Mouse (Mus musculus) frontal cortex, postnatal 25 days (tissue): Measurements from ENCODE around the gene Gatb.

ENCODE experiments used
- DNase-seq, 2 experiments: peaks; one replicate each; pipeline ENCODE4 v3.0.0; 2022; ENCODE audit warnings: low spot score in 2 of 2

Gatb gene

DNA sequence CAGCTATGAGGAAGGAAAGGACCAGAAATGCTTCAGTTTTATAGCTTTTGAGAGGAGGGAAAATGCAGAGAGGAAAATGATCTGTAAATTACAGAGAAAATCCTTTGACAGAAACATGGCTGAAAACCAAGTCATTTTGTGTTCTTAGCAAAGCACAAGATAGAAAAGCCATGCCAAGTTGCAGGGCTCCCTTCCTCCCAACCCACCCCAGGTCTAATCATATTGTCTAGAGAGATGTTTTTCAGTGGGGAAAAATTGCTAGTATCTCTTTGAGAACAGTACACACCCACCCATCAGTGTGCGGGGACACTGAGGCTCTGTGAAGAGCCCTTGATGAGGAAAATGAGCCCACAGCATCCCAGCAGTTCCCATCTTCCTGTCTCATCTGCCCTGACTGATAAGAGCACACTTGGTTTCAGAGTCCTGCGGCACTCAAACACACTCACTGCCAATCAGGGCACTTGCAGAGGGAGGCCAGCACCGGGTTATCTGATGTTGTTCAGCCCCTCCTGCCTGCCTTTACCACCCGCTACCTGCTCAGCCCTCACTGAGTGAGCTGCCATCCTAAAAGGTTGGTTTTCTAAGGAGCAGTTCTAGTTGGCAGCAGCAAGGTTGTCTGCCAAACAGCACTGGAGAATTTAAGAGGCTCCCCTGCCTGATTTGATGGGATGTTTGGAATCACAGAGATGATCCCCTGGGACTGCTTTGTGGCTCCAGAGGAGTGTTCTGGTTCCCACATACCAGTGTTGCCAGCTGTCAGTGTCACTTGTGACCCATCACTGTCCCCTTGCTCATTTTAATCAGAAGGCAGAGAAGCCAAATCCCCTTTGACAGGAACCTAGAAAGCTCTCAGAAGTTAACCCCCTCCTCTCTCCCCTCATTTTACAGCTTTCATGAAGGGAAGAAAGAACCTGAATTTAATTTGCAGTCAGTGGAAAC, 79.1 kb downstream of the Gatb start:
- no peak for DNase-seq

DNA sequence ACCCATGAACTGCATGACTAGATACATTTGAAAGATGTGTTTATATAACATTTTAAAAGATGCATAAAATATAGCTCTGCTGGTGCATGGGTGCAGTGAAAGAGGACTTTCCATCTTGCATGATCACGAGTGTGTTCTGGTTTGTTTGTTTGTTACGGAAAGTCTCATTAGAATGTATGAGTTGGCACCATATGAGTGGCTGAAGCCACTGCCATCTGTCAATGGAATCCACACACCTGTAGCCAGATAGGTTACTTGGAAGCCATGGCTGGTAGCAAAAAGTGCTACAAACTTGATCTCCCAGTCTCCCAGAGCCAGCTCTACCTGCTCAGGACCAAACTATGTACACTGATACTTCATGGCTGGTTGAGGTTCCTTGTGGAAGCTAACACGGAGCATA, 81.6 kb downstream of the Gatb start:
- DNase-seq: no peak

DNA sequence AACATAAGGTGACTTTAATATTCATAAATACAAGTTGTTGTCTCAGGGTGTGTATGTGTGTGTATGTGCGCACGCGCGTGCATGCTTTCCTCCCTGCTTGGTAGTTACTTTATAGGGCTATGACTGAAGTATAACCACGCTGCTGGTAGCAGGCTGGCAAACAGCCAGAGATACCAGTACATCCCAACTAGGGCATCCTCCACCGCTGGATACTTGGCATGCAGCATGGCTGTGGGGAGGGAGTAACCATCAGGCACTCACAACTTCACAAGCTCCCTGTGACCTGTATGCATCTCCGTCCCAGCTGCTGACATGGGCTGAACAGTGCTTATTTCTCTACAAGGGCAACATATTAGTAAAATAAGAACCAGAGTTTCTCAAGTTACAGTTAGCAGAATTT, 85.8 kb downstream of the Gatb start:
- DNase-seq: no peak

DNA sequence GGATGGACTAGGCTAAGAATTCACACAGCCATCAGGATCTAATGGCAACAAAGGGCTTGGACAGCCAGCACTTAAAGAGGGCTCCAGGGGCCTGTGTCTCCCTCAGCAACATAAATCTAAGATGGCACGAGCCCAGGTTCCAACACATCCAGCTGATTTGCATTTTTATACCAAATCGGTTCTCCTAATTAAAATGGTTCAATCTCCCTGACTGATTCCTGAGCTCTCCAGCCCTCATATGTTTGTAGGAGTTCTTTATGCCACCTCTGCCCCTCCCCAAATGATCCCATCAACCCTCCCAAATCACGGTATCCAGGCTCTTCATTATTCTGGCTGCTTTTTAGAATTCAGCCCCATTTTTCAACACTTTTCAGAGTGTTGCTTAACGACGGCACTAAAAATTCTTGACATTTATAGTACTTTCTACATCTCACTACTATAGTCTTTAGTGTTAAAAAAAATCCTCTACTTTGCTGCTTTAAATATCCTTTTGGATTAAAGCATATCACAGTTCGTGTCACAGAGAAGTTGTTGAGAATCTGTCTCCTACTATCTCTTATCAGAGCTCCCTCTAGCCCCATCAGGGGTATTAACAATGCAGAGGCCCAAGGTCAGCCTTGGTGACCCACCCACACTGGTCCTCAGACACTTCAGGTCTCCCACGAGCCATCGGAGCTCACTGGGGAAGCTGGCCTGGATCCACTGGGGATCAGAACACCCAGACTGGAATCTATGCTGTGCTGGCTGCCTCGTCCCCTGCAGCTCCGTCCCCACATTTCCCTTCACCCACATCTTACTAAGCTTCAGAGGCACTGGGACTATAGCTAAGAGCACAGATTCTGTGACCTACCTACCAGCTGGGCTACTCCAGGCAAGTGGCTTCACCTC, 88.3 kb downstream of the Gatb start:
- DNase-seq: no peak

DNA sequence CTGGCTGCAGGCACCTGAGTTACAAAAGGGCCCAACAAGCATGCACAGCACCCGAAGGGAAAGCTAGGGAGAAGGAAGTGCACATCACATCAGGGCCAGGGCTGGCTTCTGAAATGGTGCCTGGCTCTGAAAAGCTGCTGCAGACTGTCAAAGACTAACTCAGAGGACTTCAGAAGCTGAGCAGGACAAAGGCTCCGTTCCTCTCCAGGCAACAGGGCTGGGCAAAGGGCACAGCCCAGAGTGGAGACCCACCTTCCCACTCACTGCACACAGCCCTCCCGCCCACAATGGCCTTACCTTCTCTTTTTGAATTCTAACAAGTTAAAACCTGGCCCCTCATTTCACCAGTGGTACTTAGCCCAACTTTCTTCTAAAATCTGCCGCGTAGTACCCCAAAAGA, 89.9 kb downstream of the Gatb start:
- no peak for DNase-seq

DNA sequence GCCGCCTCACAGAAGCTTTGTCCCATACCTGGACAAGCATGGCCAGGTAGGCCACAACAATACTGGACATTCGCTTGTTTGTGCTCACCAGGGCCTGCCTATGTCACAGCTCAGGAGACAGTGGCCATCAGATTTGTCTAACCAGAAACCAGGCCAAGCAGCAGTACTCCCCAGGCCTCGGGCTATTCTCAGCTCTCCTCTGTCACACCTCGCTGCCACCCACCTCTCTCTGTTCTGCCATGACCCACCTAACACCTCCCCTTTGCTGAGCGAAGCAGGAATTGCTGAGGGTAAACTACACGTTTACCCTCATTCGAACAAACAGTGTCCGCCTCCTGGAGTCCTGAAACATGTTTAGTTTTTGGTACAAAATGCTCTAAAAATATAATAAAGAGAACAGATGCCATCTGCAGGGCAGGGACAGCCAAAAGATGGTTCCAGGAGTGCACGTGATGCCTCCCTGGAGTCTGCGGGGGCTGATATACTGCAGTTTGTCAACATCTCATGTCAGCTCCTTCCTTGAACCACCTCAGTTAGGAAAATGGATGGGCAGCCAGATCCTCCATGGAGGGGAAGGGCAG, 90.8 kb downstream of the Gatb start:
- DNase-seq: no peak

DNA sequence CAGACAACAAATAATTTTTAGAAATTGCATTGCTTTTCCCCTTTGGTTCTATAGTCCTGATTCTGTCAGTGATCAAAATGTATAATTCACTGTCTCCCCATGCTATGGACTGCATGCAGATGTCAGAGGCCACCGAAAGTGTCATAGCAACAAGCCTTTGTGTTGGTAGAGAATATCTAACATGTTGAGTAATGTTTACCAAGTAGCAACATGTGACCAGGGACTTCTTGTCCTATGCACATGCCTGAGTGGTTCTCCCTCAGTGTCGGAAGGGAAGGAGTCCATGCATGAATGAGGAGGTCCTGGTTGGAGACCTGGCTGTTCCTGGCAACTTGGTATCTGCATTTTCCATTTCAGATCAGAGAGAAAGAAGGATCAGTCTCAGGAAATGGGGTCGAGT, 92.2 kb downstream of the Gatb start:
- DNase-seq: no peak

DNA sequence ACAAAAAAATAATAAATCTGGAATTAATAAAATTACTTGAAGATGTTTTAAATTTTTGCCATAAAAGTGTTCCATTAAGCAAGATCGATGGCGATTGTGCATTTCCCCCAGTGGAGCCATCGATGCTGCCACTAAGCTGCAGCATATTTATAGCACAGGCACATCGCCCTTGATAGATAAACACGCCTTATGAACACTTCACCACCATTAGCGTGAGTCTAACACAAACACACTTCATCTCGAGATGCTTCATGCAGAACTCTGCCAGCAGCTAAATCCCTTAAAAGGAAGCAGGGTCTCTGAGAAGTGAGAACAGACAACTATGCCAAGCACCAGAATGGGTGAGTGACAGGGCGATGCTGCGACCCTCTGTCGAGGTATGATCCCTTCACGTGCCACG, 92.8 kb downstream of the Gatb start:
- no peak for DNase-seq

DNA sequence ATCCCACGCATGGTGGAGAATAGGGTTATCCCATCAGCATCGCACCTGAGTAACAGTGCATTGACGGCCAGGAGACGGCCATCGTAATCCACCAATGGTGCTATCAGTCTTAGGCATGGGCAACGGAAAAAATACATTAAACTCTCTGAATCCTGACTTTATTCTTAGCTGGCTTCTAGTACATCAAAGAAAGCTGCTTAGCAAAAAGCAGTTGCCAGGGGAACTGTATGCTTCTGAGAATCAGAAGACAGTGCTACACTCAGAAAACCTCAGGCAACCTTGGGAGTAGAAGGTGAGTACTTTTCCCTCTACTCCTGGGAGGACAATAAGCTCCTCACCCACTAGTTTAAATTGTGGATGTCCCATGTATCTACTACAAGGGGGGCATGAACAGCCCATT, 93.8 kb downstream of the Gatb start:
- no peak for DNase-seq

DNA sequence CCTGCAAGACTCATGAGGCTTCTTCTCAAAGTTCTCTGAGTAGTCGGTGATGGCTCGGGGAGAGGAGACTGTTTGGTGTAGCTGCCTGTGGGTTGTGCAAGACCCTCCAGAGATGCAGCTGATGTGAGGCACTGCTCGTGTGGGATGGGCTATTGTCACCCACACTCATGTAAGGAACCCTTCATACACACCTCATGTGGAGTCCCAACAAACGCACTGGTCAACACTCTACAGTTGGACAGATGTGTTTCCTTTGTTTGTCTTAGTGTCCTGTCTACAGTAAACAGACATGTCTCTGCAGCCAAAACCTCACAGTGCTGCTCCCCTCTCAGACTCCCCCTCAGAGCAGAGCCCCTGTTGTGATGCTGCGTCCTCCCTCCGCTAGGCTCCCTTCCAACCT, 95.9 kb downstream of the Gatb start:
- no peak for DNase-seq

DNA sequence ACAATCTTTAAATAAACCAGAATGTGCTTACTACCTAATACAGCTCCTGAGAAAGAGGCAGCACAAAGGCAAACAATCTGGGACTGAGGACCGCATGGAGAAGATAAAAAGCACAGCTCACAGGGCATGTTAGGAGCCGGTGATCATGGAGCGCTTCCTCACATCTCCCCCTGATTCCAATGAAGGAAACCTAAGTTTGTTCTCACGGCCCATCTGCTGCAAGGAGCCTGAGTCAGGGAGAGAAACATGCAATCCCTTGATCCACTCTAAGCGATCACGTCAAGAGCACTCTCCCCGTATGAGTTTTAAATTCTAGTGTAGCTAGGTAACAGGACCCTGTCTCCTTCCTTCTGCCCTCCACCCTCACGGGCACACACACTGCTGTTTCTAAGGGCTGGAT, 103.2 kb downstream of the Gatb start:
- no peak for DNase-seq

DNA sequence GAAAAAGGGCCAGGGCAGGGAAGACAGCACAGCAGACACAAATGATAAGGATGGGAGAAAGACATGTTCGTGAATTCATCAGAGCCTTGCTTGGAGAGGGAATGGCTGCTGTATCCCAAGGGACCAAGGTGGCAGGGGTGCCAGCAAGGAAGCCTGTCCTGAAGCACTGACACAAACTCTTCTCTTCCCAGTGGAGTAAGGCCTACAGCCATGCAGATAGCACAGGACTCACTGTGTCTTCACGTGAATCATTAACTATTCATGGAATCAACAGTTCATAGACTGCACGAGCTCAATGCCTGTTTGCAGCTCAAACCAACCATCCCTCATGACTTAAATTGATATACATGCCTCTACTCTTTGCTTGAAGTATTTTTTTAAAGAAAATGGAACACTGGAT, 104.0 kb downstream of the Gatb start:
- DNase-seq: no peak

DNA sequence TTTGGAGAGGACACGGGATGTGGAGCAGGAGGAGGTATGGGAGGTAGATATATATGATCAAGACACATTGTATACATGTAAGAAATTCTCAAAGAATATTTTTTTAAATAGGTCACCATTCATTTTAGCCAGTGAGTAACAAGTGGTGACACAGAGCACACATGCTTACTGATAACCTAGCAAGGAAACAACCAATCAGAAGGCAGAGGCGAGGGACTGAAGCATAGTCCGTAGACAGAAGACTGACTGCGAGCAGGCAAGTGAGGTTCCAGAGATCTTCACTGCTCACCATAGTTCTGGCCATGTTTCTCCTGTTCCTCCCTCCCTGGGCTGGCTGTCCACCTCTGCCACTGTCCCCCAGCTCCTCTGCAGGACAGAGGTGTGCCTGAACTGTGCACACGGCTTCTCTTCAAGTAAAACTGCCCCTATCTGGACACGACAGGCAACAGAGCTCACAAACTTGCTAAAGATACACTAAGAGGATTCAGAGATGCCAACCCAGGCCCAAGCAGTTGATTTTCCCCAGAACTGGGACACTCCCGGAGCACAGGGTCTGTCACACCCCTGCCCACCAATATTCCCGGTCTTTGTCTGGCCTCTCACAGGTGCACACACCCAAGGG, 105.5 kb downstream of the Gatb start:
- DNase-seq: no peak

DNA sequence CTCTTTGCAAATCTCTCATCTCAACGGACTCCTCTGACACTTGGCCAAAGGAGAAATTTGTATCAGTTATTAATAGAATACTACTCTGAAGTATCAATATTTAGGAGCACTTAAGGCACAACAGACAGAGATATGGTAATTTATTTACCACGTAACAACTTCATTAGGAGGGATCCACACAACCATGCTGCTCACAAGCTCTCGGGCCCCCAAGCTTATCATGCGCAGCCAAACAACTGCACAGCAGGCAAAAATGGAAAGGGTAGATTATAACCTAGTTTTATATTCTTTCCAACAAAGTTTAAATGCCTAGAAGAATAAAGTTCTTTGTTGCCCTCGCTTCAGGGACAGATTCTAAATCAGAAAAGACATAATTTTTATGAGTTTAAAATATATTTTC, 106.0 kb downstream of the Gatb start:
- no peak for DNase-seq

DNA sequence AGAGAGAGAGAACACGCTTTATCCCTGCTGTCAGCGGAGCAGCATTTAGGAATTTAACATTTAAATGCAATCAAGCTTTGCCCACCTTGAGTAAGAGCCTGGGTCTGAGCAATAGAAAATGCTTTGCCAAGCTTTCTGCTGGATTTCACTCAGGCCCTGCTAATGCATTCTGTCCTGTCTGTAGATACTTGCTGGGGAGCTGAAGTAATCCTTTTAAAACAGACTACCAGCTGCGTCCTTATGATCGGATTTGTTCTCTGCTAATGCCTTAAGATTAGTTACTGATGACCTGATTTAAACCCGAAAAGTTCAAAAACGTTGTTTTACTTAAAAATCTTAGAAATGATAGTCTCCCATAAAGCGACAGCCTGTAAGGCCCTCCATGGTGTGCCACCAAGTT, 107.2 kb downstream of the Gatb start:
- DNase-seq: no peak

DNA sequence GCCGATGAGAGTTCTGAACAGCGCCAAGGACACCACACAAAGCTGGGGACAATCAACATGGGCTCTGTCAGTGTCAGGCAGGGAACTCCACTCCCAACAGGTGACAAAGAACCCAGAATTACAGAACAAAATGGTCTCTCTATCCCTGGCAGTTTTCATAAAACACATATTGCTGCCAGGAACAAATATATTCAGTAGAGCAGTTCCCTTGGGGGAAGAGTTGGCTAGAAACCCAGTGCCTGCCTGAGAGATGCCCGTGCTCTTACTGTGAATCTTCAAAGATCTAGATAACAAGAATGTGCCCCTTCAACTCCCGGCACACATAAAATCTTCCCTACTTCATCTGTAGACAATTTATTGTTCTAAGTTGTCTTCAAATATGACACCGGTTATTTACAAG, 109.7 kb downstream of the Gatb start:
- no peak for DNase-seq

DNA sequence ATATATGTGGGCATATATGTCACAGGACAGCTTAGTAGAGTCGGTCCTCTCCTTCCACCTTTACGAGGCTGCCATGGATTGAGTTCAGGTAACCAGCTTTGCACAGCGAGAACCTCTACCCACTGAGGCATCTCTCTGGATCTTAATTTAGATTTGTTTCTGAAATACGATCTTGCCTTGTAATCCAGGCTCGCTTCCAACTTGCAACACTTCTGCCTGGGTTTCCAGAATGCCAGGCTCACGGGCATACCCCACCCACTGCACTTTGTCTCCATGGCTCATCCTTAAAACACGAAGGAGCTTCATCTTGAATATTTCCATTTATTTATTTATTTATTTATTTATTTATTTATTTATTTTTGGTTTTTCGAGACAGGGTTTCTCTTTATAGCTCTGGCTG, 111.4 kb downstream of the Gatb start:
- DNase-seq: no peak

DNA sequence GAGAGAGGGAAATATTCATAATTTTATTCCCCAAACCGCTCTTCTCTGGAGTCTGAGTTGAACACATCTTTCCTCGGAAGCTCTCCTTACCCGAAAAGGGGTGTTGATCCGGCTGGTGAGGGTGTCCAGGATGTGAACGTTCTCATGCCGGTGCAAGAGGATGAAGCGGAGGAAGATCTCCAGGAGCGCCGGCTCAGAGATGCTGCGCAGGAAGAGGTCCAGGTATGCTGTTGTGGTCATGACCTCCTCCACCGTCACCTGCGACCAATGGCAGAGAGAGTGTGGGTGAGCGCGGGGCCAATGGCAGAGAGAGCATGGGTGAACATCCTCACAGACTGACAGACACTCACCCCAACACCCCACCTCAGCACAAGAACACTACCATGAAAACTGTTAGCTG, 114.4 kb downstream of the Gatb start:
- DNase-seq: no peak

DNA sequence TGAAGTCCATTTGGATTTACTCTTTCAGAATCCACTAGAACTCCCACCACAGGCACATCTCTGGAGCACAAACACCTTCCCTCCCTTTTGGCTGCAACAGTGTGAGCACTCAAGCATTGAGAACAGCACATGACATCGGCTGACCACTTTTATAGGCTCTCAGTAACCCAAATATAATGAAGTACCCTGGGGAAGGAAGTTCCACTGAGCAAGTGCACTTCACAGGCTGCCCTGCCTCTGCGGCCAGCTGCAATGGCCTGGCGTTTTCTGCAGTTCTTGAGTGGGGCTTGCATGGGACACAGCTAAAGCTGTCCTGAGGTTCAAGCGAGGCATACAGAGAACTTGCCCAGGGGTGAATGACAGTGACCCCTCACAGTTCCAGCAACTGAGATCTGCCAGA, 117.2 kb downstream of the Gatb start:
- DNase-seq: no peak

DNA sequence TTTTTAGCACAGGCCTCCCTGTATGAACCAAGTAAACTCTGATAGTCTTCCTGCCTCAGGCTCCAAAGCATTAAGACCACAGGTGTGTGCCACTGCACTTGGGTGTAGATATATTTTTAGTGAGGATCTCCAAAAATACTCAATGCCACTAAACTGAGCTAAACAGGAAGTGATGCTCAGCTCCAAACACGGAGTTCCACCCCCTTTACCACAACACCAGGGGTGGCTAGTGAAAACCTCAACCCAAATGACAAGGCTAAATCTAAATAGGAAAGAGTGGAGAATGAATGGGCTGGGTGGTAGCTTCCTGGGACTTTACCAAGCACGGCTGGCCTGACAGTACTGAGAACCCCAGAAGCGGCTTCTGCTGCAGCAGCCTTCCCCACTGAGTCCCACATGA, 119.1 kb downstream of the Gatb start:
- DNase-seq: no peak

DNA sequence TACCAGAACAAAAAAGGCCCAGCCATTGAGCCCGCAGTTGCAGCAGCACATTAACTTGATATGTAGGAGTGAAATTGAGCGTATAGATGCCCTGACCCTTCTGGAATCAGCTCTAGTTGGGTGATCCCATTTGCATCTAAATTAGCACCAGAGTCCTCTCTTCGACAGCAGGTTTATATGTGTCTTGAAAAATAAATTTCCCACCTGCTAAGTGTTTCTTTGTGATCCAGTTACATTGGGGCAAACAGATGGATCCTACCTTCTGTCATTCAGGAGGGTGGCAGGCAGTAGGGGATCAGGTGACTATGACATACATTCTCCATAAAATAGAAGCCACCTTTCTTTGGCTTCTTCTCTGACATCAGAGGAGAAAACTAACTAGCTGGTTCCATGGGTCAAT, 121.1 kb downstream of the Gatb start:
- no peak for DNase-seq

DNA sequence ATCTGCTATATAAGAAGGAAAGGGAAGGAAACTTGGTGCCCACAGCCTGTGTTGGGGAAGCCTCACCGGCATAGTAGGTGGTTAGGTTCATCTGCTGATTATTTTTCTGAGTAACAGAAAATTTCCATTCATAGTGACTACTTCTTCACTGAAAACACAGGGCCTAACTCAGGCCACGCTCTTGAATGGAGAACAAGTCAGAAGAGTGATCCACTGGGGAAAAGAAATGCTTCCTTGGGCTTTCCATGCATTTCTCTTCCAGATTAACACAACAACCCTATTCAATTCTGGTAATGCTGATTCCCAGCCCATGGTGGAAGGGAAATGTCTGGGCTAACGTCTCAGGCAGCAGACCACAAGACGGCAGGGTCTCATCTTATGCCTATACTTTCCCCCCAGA, 124.6 kb downstream of the Gatb start:
- no peak for DNase-seq
